Mouse (Mus musculus): ENCODE results near the gene Clec10a. TPM values are rescaled to one million over a fixed set of nuclear protein-coding genes. Genes with fewer than 3 reads are reported as not detected.
A peak's percentile ranks its signal among the peaks of the same experiment; 100 is the strongest.

The Clec10a gene
- polyA plus RNA-seq, 1 experiment from 2014 or later, result 0.39 TPM

DNA sequence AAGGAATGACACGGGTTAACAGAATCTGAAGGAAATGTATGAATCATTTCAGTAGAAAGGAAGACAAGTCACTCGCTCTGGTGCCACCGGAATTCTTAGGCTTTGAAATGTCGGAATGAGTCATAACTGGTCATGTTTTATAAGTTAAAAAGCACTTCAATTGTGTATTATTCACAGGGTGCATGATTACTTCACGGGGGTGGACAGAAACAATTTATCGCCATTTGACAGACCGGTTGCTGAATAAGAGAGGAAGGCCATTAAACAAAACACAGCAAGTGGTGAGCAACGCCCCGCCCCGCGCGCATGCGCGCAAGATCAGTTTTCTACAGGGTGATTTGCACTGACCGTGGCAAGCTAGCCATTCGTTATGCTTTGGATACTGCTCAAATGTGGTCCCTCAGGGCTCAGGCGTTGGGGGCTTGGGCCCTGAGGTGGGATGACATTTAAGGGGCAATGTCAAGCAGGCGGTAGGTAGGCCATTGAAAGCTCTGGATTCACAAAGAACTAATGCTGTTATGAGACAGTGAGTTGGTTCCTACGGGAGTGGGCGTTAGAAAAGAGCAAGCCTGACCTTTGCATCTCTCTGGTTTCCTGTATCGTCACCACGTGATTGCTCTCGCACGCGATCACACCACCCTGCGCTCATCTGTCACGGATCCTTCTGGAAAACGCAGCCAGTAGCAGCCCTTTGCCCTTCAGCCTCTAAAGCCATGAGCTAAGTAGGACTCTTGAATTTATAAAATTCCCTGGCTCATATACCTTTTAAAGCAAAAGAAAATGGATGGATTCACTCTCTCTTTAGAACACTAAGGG lies 33.5 kb downstream of the Clec10a start:
- no peaks in the 10 kb centered on the region for H3K4me1 ChIP-seq
- H3K9me3 ChIP-seq, result no peaks in the 10 kb centered on the region
- H3K27me3 ChIP-seq (replicated peaks), result no peaks in the 10 kb centered on the region
- H3K27ac ChIP-seq, result no peak overlapping the region
- no peaks in the 10 kb centered on the region for H3K36me3 ChIP-seq
- H3K9ac ChIP-seq, result no peak overlapping the region
- peak overlapping the region; percentile 27; the same call in 1 of the 2 replicates for H3K4me2 ChIP-seq (replicated peaks)
- no peak for ATAC-seq (ENCODE audit: low FRiP score, low read depth)
- no peak overlapping the region for H3K4me3 ChIP-seq
- 74% methylated on average over 28 of the region's 28 CpGs for WGBS

DNA sequence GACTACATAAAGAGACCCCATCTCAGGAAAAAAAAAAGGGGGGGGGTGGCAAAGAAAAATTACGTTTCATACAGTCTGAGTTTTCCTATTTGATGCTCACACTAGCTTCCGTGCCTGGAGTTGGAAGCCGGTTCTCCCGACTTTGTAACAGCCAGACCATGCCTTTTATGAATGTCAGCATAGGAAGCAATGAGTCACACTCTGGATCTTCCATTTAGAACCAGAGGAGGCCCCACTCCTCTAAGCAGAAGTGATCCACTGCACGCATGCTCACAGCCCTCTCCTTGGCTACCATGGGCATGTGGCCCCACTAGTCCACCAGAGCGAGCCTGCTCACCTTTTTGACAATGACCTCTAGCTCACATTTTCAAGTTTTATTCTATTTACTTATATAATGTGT lies 35.2 kb downstream of the Clec10a start:
- Histone ChIP-seq H3K27me3 (replicated peaks) (no peaks in the 10 kb centered on the region), H3K36me3 (no peaks in the 10 kb centered on the region), H3K9ac (no peak overlapping the region), H3K4me1 (no peaks in the 10 kb centered on the region), H3K4me3 (no peak overlapping the region), H3K27ac (no peak overlapping the region), H3K9me3 (no peaks in the 10 kb centered on the region), H3K4me2 (replicated peaks) (no peak overlapping the region)
- no peak for ATAC-seq (ENCODE audit: low FRiP score, low read depth)
- 90% methylated on average over 6 of the region's 6 CpGs for WGBS

DNA sequence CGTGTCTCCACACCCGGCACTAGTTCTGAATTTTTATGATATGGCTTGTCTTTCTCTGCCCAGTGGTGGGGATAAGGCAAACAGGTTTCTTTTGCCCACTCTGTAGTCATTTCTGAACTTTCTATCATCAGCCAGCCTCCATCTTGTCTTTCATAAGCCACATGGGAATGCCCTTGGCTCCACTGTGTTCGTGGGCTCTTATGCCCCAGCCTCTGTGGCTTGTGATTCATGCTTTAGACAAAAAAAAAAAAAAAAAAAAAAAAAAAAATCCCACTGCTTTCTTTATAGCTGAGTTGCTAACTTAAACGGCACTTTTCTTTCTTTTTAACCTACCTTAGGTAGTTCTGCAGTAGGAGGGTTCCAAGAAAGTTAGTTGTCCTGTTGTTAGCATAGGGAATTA lies 36.2 kb downstream of the Clec10a start:
- Histone ChIP-seq H3K9me3 (no peaks in the 10 kb centered on the region), H3K36me3 (no peaks in the 10 kb centered on the region), H3K4me2 (replicated peaks) (no peak overlapping the region), H3K4me1 (no peaks in the 10 kb centered on the region), H3K27me3 (replicated peaks) (no peaks in the 10 kb centered on the region), H3K27ac (no peak overlapping the region), H3K9ac (no peak overlapping the region), H3K4me3 (no peak overlapping the region)
- 82% methylated on average over 4 of the region's 4 CpGs for WGBS
- ATAC-seq (ENCODE audit: low FRiP score, low read depth), result no peak

DNA sequence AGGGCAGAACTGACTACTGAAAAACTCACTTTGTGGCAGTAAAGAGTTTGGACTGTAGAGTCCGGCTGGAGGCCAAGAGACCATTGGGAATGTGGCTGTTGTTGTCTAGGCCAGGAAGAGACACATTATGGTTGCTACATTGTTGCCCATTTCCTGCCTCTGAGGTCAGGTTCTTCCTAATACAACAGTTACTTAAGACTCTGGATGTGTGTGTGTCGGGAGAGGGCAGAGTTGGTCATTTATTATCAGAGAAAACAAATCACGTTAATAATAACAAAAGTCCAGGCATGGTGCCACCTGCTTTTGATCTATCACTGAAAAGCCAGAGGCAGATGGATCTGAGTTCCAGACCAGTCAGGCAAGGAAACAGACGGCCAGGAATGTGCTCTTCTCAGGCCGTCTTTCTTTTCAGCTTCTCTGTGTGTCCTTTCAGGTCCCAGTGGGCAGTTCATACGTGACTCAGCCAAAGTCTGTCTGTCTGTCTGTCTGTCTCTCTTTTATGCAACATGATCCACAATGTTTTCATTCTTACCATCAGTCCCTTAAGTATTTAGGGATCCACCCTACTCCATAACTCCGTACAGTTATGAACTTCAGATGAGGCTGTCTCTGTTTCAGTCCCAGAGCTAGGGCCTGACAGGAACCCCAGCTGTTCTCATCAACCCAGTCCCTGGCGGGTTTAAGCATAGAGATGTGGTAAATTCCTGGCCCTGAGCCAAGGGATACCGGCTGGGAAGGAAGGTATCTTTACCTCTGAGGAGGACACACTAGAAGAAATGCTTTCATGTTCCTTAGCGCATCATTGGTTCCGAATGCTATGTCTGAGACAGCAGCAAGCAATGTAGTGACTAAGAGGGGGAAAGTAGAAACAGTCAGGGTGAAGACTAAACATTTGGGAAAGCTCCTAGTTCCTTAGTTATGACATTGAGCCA lies 37.6 kb downstream of the Clec10a start:
- ATAC-seq (ENCODE audit: low FRiP score, low read depth), result no peak
- Histone ChIP-seq H3K9me3 (no peaks in the 10 kb centered on the region), H3K4me1 (no peaks in the 10 kb centered on the region), H3K36me3 (no peaks in the 10 kb centered on the region), H3K9ac (no peak overlapping the region), H3K27me3 (replicated peaks) (no peaks in the 10 kb centered on the region), H3K27ac (no peak overlapping the region), H3K4me2 (replicated peaks) (no peak overlapping the region), H3K4me3 (no peak overlapping the region)
- 66% methylated on average over 11 of the region's 11 CpGs for WGBS

DNA sequence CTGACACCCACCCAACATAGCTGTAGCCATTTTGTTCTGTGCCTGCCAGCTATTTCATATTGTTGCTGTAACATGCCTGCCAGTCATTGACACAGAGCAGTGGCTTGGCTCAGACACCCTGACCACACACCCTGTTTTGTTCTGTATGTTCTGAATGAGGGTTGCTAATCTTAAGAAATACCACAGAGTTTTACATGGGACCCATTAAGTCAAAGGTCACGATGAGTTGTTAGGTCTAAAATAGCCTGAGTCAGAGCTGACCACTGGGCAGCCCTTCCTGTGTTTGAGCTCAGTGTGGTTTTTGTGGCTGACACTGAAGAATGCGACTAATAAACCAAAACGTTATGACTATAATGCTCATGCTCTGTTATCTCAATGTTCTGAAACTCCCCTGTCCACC lies 42.3 kb downstream of the Clec10a start:
- no peak for ATAC-seq (ENCODE audit: low FRiP score, low read depth)
- Histone ChIP-seq H3K4me3 (no peak overlapping the region), H3K27me3 (replicated peaks) (no peaks in the 10 kb centered on the region), H3K4me2 (replicated peaks) (no peak overlapping the region), H3K4me1 (no peaks in the 10 kb centered on the region), H3K36me3 (no peaks in the 10 kb centered on the region), H3K27ac (no peak overlapping the region), H3K9me3 (no peaks in the 10 kb centered on the region), H3K9ac (no peak overlapping the region)
- WGBS, result 82% methylated on average over 3 of the region's 3 CpGs

DNA sequence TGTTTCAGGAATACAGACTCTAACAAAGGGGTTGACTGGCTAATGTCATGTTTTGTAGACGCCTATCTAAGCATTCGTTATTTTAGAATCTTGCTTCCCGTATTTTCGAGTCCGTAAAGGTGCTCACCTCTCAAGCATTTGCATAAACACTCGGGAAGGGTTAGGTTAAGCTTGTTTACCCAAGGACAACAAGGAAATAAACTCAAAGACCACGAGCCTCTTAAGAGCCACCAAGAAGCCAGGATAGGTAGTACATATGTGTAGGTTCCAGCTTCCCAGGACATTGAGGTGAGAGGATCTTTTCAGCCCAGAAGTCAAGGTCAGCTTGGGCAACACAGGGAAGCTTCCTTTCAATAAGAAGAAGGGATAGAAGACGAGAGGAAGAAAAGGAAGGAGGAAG lies 43.1 kb downstream of the Clec10a start:
- 86% methylated on average over 8 of the region's 8 CpGs for WGBS
- Histone ChIP-seq H3K4me1 (no peaks in the 10 kb centered on the region), H3K4me2 (replicated peaks) (no peak overlapping the region)

DNA sequence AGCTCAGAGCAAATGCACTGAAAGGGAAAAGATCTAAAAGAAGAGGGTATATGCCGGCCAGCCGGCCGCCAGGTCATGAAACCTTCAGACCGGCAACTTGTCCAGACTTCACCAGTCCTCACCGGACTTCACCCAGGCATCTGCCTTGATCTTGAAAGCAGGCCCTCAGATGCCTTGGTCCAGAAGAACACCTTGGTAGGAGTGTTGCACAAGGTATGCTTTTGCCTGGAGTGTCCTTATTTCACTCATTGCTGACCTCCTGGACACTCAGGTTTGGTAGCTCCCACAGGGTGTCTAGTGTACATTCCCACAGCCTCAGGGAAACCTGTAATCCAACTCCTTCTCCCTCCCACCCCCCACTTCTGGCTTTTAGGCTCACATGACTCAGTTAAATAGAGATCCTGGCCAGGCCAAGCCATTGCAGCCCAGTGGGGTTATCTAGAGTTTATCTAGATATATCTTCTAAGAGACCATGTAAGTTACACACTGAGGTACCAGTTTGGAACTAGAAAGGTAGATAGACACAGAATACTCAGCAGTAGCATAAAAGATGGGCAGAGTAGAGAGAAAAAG lies 44.1 kb downstream of the Clec10a start:
- WGBS, result 87% methylated on average over 5 of the region's 5 CpGs
- H3K9me3 ChIP-seq, result no peaks in the 10 kb centered on the region
- H3K27me3 ChIP-seq (replicated peaks), result no peaks in the 10 kb centered on the region
- H3K9ac ChIP-seq, result no peak overlapping the region
- no peak overlapping the region for H3K4me2 ChIP-seq (replicated peaks)
- H3K4me1 ChIP-seq, result no peaks in the 10 kb centered on the region
- ATAC-seq (ENCODE audit: low FRiP score, low read depth), result no peak
- H3K4me3 ChIP-seq, result no peak overlapping the region
- no peak overlapping the region for H3K27ac ChIP-seq
- H3K36me3 ChIP-seq, result no peaks in the 10 kb centered on the region

More for the DNA sequence above, 43.1 kb downstream of the Clec10a start:
- no peak for ATAC-seq (ENCODE audit: low FRiP score, low read depth)
- H3K4me3 ChIP-seq, result no peak overlapping the region
- no peak overlapping the region for H3K27ac ChIP-seq
- H3K36me3 ChIP-seq, result no peaks in the 10 kb centered on the region
- H3K27me3 ChIP-seq (replicated peaks), result no peaks in the 10 kb centered on the region
- no peak overlapping the region for H3K9ac ChIP-seq
- H3K9me3 ChIP-seq, result no peaks in the 10 kb centered on the region

DNA sequence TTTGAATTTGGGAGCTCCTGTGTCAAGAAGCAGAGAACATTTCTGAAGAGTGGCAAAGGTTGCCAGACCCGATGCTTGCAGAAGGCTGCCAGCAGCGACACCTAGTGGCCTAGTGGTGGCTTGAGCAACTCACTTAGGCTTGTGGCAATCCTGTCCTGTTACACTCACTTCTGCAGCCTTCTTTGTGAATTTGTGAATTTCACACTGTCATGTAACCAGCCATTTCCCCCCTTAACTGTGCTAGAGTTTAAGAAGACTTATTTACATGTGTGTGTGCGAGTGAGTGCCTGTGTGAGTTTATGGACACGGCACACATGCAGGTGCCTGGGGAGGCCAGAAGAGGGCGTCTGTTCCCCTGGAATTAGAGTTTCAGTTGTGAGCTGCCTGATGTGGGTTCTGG lies 45.7 kb downstream of the Clec10a start:
- no peaks in the 10 kb centered on the region for H3K4me1 ChIP-seq
- H3K9ac ChIP-seq, result no peak overlapping the region
- H3K27ac ChIP-seq, result no peak overlapping the region
- 40% methylated on average over 5 of the region's 5 CpGs for WGBS
- no peaks in the 10 kb centered on the region for H3K9me3 ChIP-seq
- H3K36me3 ChIP-seq, result no peaks in the 10 kb centered on the region
- 0 out of 2 replicates have a peak, but pooled peaks cover 2% of the 10 kb centered on the region for H3K27me3 ChIP-seq (replicated peaks)
- no peak overlapping the region for H3K4me2 ChIP-seq (replicated peaks)
- no peak overlapping the region for H3K4me3 ChIP-seq
- no peak for ATAC-seq (ENCODE audit: low FRiP score, low read depth)

DNA sequence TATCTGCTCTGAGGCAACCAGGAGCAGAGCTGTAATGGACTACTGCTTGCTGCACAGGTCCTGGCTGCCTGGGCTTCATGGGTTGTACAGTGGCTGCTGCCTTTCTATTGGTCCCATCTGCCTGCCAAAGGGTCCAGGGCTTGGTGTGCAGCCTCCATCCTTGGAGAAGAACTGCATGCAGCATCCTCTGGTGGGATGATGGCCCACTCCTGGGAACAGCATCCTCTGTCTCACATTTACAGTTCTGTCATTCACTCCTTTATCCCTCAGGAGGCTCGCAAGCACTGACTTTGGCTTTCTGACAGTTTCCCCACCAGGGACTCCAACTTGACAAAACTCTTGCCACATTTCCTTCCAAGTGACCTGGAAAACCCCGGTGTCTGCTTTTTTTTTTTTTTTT lies 50.8 kb downstream of the Clec10a start:
- Histone ChIP-seq H3K27ac (no peak overlapping the region), H3K4me3 (no peak overlapping the region), H3K4me2 (replicated peaks) (no peak overlapping the region), H3K9me3 (no peaks in the 10 kb centered on the region), H3K27me3 (replicated peaks) (0 out of 2 replicates have a peak, but pooled peaks cover 2% of the 10 kb centered on the region), H3K9ac (no peak overlapping the region), H3K4me1 (no peaks in the 10 kb centered on the region), H3K36me3 (no peaks in the 10 kb centered on the region)
- WGBS, result 87% methylated on average over 2 of the region's 2 CpGs
- no peak for ATAC-seq (ENCODE audit: low FRiP score, low read depth)

DNA sequence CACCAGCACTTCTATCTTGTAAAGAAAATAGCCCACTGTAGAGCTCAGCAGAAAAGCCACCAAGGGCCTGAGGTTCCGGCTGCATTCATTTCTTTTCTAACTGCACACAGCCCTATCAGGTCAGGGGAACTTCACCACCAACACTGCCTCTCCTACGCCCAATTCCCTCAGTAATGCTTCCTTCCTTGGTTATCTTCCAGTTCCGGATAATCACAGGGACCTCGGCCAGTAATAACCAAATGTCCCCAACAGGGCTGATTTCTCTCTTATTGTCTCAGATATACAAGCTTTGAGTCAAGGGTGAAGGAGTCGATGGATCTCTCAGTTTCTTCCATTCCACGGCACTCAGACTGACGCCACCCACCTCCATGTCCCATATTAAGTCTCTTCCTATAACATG lies 51.3 kb downstream of the Clec10a start:
- no peak for ATAC-seq (ENCODE audit: low FRiP score, low read depth)
- no peak overlapping the region for H3K9ac ChIP-seq

DNA sequence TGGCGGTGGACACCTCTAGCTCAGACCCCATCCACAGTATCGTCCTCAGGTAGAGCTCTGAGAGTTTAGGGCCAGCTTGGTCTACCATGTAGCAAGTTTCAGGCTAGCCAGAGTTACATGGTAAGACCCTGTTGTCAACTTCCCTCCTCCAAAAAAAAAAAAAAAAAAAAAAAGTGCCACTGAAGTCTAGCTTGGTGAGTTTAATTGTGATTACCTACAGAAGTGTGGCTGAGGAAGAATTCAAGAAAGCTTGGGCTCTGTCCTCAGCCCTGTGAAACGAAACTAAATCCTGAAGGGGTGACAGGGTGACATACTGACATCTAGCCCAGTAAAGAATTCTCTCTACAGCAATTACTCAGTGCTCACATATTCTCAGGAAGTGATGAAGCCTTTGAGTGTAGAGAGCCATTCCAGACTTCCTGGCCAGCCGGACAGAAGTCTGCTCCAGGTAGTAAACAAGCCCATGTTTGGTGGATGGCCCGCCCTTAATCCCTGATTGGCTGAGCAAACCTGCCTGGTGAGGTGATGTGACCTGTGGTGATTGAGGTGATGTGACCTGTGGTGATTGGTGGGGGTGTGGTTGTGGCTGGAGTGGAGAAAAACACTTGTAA lies 52.9 kb downstream of the Clec10a start:
- Histone ChIP-seq H3K9ac (no peak overlapping the region), H3K4me3 (no peak overlapping the region), H3K27ac (no peak overlapping the region), H3K4me2 (replicated peaks) (no peak overlapping the region), H3K4me1 (peaks cover 4% of the 10 kb centered on the region; the same call in 1 of the 2 replicates), H3K36me3 (no peaks in the 10 kb centered on the region), H3K27me3 (replicated peaks) (peaks cover 22% of the 10 kb centered on the region), H3K9me3 (no peaks in the 10 kb centered on the region)
- 77% methylated on average over 5 of the region's 5 CpGs for WGBS
- no peak for ATAC-seq (ENCODE audit: low FRiP score, low read depth)

More for the DNA sequence above, 51.3 kb downstream of the Clec10a start:
- no peak overlapping the region for H3K4me2 ChIP-seq (replicated peaks)
- H3K27ac ChIP-seq, result no peak overlapping the region
- H3K4me1 ChIP-seq, result no peaks in the 10 kb centered on the region
- no peaks in the 10 kb centered on the region for H3K9me3 ChIP-seq
- peaks cover 6% of the 10 kb centered on the region; the same call in 1 of the 2 replicates for H3K27me3 ChIP-seq (replicated peaks)
- 89% methylated on average over 7 of the region's 7 CpGs for WGBS
- H3K4me3 ChIP-seq, result no peak overlapping the region
- no peaks in the 10 kb centered on the region for H3K36me3 ChIP-seq

DNA sequence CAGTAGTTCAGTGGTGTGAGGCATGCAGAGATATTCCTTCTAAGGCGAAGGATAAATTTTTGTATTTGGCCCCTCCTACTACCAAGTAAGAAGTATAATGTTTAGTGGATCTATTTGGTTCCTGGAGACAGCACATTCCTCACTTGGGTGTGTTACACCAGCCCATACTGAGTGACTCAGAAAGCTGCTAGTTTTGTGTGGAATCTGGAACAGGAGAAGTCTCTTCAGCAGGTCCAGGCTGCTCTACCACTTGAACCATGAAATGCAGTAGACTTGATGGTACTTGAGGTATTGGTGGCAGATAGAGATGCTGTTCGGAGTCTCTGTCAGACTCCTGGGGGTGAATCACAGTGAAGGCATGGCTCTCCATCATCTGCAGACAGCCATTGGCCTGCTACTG lies 54.7 kb downstream of the Clec10a start:
- no peak for ATAC-seq (ENCODE audit: low FRiP score, low read depth)
- H3K4me1 ChIP-seq, result peaks cover 22% of the 10 kb centered on the region
- no peak overlapping the region for H3K9ac ChIP-seq
- no peak overlapping the region for H3K4me3 ChIP-seq
- no peaks in the 10 kb centered on the region for H3K9me3 ChIP-seq
- 94% methylated on average over 2 of the region's 2 CpGs for WGBS
- H3K4me2 ChIP-seq (replicated peaks), result no peak overlapping the region
- H3K27ac ChIP-seq, result no peak overlapping the region
- 0 out of 2 replicates have a peak, but pooled peaks cover under 1% of the 10 kb centered on the region for H3K36me3 ChIP-seq
- peaks cover 40% of the 10 kb centered on the region for H3K27me3 ChIP-seq (replicated peaks)

Measured in neural tube, embryonic 12.5 days (tissue).